Mouse (Mus musculus) stomach, embryonic 14.5 days (tissue): ENCODE results near the gene Gm14862. TPM values are rescaled to one million over a fixed set of nuclear protein-coding genes. Genes with fewer than 3 reads are reported as not detected.

Experiments
- ATAC-seq: fragments of 200-750 bp; cut with Nextera tagmentation; 2 replicates; pipeline ENCODE4 v1.8.0; 2017; ENCODE audit warnings: low read depth, moderate TSS enrichment; ENCODE audit not compliant: insufficient number of reproducible peaks, insufficient read depth, low FRiP score
- H3K27ac ChIP-seq: fragments of 300-500 bp; sonication (generic); 2 replicates; pipeline ENCODE4 v1.5.1; 2014; ENCODE audit warnings: mild to moderate bottlenecking, low read length, moderate library complexity, mixed read lengths
- H3K27me3 ChIP-seq: fragments of 300-500 bp; sonication (generic); 2 replicates; pipeline ENCODE4 v1.6.1; 2014; ENCODE audit warnings: low read length, control low read depth, mixed read lengths; ENCODE audit not compliant: control insufficient read depth, insufficient read depth
- H3K36me3 ChIP-seq: fragments of 300-500 bp; sonication (generic); 2 replicates; pipeline ENCODE4 v1.6.1; 2014; ENCODE audit warnings: mild to moderate bottlenecking, control low read depth, low read length, moderate library complexity, mixed read lengths; ENCODE audit not compliant: control insufficient read depth, insufficient read depth
- H3K4me1 ChIP-seq: fragments of 300-500 bp; sonication (generic); 2 replicates; pipeline ENCODE4 v1.6.1; 2014; ENCODE audit warnings: low read length, control low read depth, mixed read lengths; ENCODE audit not compliant: control insufficient read depth, insufficient read depth
- H3K4me2 ChIP-seq: fragments of 300-500 bp; sonication (generic); replicated peaks from 2 replicates; pipeline ENCODE4 v1.6.1; 2014; ENCODE audit warnings: low read depth, low read length, control low read depth
- H3K4me3 ChIP-seq: fragments of 300-500 bp; sonication (generic); 2 replicates; pipeline ENCODE4 v1.5.1; 2014; ENCODE audit warnings: low read depth, low read length, control low read depth
- H3K9ac ChIP-seq: fragments of 300-500 bp; sonication (generic); replicated peaks from 2 replicates; pipeline ENCODE4 v1.6.1; 2014; ENCODE audit warnings: low read depth, mild to moderate bottlenecking, control low read depth, low read length, moderate library complexity, mixed read lengths
- H3K9me3 ChIP-seq: fragments of 300-500 bp; sonication (generic); 2 replicates; pipeline ENCODE4 v1.6.1; 2016; ENCODE audit warnings: low read depth, low read length, control low read depth; ENCODE audit not compliant: control insufficient read depth
- WGBS: fragments of 180-500 bp; shearing (Covaris S2); extraction: QIAGEN DNeasy Blood & Tissue Kit; methylation state at CpG from one replicate; pipeline ENCODE4 v1.1.7; 2014; 5-methylcytosine and 5-hydroxymethylcytosine counted together
- polyA plus RNA-seq: library from polyadenylated mRNA; unstranded; fragments of >200 nt; fragmentation: Nextera tagmentation; extraction: Ambion mirVana; gene quantifications from 2 replicates; pipeline ENCODE4 v1.2.1, GENCODE M21; 2014

Gene Gm14862
- polyA plus RNA-seq, 1 experiment from 2014 or later: not detected

DNA sequence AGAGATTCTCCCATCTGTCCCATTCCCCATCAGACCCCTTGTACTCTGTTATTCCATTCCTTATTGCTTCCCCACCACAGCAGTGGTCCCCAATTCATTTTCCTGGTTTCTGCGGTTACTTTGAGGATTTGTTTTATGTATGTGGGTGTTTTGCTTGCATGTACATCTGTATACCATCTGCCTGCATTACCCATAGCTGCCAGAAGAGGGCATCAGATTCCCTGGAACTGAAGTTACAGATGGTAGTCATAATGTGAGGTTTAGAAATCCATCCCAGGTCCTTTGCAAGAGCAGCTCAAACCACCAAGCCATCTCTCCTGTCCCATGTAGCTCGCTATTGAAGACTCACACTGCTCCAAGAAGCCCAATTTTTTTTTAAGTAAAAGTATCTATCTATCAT lies 40.5 kb downstream of the Gm14862 start:
- ATAC-seq: no peak
- H3K36me3 ChIP-seq: no peaks in the 10 kb centered on the region
- H3K4me2 ChIP-seq: no peak overlapping the region
- no peak overlapping the region for H3K27ac ChIP-seq
- H3K4me1 ChIP-seq: no peaks in the 10 kb centered on the region
- H3K9ac ChIP-seq: no peak overlapping the region
- WGBS: 82% methylated on average over 2 of the region's 2 CpGs
- H3K4me3 ChIP-seq: no peak overlapping the region
- no peaks in the 10 kb centered on the region for H3K27me3 ChIP-seq
- H3K9me3 ChIP-seq: no peaks in the 10 kb centered on the region

DNA sequence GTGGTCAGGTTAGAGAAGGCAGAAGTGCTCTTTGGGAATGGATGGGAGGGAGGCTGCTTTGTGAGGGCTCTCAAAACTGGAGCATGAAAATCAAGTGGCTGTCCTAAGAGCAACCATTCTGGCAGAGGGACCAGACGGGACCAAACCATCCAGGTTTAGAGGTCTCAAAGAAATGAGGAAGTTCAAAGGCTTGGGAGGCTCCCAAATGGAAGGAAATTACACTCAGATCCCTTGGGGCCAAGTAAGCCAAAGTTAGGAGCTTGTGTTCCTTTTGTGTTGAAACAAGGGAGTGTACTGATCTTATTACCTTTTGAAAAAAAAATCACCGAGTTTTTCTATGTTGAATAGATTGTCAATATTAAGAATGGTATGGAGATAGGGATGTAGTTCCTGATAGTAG lies 51.6 kb downstream of the Gm14862 start:
- ATAC-seq: no peak

DNA sequence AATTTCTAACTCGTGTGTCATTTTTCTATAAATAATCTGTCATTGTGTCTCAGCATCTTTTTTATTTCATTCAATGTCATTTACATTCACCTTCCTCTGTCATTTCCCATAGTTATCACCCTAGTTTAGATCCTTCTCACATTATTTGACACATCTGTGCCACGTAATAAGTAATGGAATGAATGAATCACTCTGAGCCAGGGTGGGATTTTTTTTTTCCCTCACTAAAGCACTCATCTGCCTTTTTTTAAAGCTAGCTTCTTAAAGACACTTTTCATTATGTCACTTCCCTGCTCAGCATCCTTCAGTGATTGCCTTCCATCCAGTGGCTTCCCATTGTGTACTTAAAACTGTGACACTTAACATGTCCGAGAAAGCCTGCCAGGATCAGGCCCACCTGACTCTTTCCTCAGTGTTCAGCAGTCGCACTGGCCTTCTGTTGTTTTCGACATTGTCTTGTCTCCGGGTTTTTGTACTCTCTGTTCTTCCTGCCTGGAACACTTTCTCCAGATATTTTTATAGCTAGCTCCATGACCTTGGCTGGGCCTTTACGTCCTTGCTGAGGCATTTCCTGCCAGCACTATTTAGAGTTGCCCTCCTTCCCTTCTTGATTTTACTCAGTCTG lies 53.8 kb downstream of the Gm14862 start:
- H3K36me3 ChIP-seq: no peaks in the 10 kb centered on the region
- no peaks in the 10 kb centered on the region for H3K4me1 ChIP-seq
- no peaks in the 10 kb centered on the region for H3K27me3 ChIP-seq
- no peak overlapping the region for H3K4me3 ChIP-seq
- 55% methylated on average over 7 of the region's 7 CpGs for WGBS
- H3K9me3 ChIP-seq: no peaks in the 10 kb centered on the region
- H3K27ac ChIP-seq: no peak overlapping the region
- no peak overlapping the region for H3K9ac ChIP-seq
- ATAC-seq: no peak
- H3K4me2 ChIP-seq: no peak overlapping the region

More for the DNA sequence above, 51.6 kb downstream of the Gm14862 start:
- Histone ChIP-seq H3K36me3 (no peaks in the 10 kb centered on the region), H3K9me3 (no peaks in the 10 kb centered on the region), H3K9ac (no peak overlapping the region), H3K27me3 (no peaks in the 10 kb centered on the region), H3K27ac (no peak overlapping the region), H3K4me1 (no peaks in the 10 kb centered on the region), H3K4me2 (no peak overlapping the region), H3K4me3 (no peak overlapping the region)
- WGBS: 72% methylated on average over 2 of the region's 2 CpGs

DNA sequence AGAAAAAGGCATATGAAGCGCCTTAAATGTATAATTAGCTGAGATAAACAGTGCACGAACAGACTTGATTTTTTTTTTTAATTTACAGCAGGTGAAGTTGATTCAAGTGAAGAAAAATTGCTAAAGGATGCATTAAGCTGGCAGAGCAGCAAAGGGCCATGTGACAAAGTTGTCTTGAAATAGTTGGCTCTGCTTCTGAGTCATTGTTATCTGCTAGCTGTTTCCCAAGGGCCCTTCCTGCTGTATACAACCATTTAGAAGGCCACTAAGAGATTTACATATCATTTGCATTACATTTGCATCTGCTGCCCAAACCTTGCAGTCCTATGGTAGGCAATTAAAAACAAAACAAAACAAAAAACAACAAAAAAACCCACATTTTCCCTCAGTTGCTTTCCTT lies 54.7 kb downstream of the Gm14862 start:
- ATAC-seq: no peak
- no peak overlapping the region for H3K9ac ChIP-seq
- H3K27ac ChIP-seq: no peak overlapping the region
- H3K4me3 ChIP-seq: no peak overlapping the region
- no peak overlapping the region for H3K4me2 ChIP-seq
- H3K9me3 ChIP-seq: no peaks in the 10 kb centered on the region
- no peaks in the 10 kb centered on the region for H3K4me1 ChIP-seq
- H3K27me3 ChIP-seq: no peaks in the 10 kb centered on the region
- H3K36me3 ChIP-seq: no peaks in the 10 kb centered on the region
- 65% methylated on average over 2 of the region's 2 CpGs for WGBS

Other genes with a start within 250 kb of the Gm14862 start
- gene Fthl17e, start 223.4 kb downstream of the Gm14862 start, polyA plus RNA-seq: not detected in 2 replicates
- gene Fthl17f, start 193.9 kb downstream of the Gm14862 start, polyA plus RNA-seq: not detected in 2 replicates
- not detected in 2 replicates for gene 4930402K13Rik, start 152.3 kb downstream of the Gm14862 start, polyA plus RNA-seq
- gene Lancl3, start 57.0 kb downstream of the Gm14862 start, polyA plus RNA-seq: 1.8 and 1.9 TPM in 2 replicates
- 4.1 and 5.0 TPM in 2 replicates for gene Xk, start 15.9 kb upstream of the Gm14862 start, polyA plus RNA-seq
- 1.1 TPM in 1 of 2 replicates, not detected in the other for gene H2al1m, start 26.9 kb upstream of the Gm14862 start, polyA plus RNA-seq
- gene H2al1k, start 93.7 kb upstream of the Gm14862 start, polyA plus RNA-seq: not detected in 2 replicates
- gene Cybb, start 230.9 kb upstream of the Gm14862 start, polyA plus RNA-seq: 3.0 and 3.3 TPM in 2 replicates